Mouse (Mus musculus) monocyte, adult 5-6 weeks (primary cell): ENCODE measurements at regions not wholly inside any gene's neighbourhood (a gene's known extent, or its start where the extent isn't known, plus 50 kb on each side); places are given as distances from the start of the nearest gene placed in this dataset.
A peak's percentile ranks its signal among the peaks of the same experiment; 100 is the strongest.

Source experiments
- ATAC-seq: fragments of 153-309, 156-312 bp; replicated peaks from 2 replicates; pipeline ENCODE4 v1.8.0; 2017; ENCODE audit warnings: mild to moderate bottlenecking; ENCODE audit not compliant: low TSS enrichment, insufficient number of reproducible peaks, severe bottlenecking, poor library complexity, low FRiP score

- ATAC-seq: no peak
Measured at GRCm38 (mm10) chr13:42358588-42358987, 57.3 kb downstream of the Edn1 start.

DNA sequence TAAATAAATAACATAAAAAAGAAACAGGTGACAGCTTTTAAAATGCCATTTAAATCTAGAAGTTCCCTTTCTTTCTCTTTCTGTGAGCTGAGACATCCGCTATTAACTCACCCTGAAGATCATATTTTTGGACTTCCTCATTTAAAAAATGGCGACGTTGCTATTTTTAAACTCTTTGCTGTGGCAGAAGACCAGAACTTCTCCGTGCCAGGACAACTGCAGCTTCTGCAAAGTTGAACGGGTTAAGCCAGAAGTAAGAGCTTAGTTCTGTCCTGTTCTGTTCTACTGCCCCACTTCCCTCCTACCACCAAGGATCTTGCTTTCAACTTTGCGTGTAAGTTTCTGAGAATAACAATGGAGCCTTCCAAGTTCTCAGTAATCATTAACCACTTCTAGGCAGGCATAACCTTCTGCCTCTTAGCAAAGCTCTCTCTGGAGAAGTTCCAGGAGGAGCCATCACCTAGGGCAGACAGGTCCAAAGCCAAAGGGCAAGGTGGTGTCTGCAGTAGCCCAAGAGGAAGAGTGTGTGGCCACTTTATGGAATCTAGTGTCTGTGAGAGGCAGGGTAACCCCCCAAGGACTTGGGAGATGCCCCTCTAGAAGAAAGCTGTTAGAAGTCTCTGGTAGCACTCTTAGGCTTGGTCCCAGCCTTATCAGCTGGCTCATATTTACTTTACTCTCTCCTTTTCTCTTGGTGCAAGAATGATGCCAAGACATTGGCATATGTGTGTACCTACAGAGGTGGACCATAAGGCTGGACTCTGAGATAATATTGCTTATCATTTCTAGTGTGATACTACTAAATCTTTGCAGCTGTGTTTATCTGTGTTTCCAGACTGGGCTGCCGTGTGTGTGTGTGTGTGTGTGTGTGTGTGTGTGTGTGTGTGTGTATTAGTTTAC lies 66.6 kb downstream of the Edn1 start:
- peak; percentile 81 for ATAC-seq

DNA sequence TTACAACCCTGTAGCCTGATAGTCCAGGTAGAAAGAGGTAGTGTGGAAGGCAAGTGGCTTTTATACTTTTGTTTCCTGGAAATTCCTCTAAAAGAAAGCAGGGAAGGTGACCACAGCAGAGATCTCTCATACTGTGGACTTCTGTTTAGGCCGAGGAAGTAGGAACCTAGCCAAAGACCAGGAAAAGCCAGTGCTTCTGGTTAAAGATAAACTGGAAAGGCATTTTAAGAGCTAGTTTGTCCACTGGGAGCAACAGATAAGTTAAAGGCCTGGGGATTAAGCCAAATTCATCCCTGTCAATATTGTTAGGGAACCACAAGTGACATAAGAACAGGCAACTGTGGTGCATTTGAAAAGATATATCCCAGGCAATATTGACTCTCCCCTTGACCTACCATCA lies 68.5 kb downstream of the Edn1 start:
- no peak for ATAC-seq

GRCm38 (mm10) chr13:42372201-42372600 lies 70.9 kb downstream of the Edn1 start:
- peak; percentile 71 for ATAC-seq

DNA sequence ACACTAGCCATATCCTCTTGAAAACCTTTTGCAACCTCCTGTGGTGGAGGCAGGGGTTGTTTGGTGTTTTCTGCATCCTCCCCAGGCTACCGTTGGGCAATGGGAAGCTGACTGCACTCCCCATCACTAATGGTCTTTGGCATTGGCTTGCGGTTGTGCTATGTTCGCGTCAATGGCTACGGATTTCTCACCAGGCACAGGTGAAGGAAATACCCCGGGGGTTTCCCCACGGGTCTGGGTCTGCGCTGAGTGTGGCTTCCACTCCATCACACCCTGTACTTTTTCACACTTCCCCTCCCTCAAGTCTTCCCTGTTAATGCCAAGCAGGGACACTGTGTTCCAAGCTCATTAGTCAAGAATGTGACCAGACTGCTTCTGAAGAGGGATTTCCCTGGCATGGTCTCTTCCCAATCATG lies 72.9 kb downstream of the Edn1 start:
- ATAC-seq: peak; percentile 71

GRCm38 (mm10) chr13:42379675-42380074 lies 78.4 kb downstream of the Edn1 start:
- no peak for ATAC-seq

- ATAC-seq: no peak
Measured at GRCm38 (mm10) chr13:42383099-42383498, 81.8 kb downstream of the Edn1 start.

GRCm38 (mm10) chr13:42390389-42390788 lies 89.1 kb downstream of the Edn1 start:
- ATAC-seq: no peak

DNA sequence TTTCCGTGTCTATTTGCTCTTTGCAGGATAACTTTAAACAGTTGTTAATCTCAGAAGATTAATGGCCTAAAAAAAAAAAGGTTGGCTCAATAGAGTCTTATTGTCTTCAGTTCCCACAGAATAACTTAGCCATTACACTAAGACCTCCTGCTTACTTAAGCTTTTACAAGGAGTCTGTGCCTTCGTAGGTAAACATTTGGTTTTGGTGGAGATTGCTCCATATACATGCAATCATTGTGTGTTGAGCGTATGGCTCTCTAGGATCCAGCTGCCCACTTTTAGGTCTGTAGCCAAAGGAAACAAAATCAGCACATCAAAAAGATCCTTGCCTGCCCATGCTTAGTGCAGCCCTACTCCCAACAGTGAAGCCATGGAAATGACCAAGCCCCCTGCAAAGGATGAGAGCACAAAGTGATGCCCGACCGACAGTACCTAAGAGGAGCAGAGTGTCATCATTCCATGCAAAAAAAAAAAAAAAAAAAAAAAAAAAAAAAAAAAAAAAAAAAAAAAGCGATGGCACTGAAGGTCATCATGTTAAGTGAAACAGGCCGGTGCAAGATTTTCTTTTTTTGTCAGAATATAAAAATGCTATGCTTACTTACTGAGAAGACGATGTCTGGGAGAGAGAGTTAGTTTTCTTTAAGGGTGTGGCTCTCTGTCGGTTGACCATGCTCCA lies 90.2 kb downstream of the Edn1 start:
- ATAC-seq: no peak

DNA sequence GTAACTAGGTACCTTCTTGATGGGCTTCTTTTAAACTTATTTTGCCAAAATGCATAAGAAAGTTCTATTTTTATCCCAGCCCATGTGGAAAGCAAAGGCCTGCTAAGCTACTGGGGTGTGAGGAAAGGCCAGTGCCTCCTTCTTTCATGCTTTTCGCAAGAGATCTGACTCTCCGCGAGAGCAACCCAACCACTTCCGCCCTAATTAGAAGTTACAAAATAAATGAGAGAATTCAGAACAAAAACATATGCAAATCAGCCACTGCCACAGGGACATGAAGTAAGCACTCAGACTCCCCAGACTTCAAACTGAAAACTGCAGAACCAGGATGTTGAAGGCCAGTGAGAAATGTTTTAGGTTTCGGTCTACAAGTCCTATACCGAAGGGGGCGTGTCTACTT lies 91.4 kb downstream of the Edn1 start:
- ATAC-seq: peak; percentile 83

DNA sequence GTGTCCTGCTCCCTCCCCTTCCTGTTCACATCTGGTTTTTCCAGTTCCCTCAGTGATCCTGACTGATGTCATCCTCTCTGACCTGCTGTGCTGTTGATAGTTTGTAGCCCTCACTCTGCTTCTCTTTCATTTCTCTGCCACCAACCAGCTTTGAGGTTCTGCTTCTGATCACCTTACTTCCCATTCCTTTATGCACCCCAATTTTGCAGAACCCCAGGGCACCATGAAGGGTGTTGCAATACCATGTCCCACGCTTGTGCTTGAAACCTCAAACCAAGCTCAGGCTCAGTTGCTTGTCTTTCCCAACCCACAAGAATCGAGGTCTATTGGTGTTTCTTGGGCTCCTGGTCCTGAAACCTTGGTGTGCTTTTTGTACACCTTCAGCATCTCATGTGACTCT lies 93.3 kb downstream of the Edn1 start:
- peak; percentile 82 for ATAC-seq

DNA sequence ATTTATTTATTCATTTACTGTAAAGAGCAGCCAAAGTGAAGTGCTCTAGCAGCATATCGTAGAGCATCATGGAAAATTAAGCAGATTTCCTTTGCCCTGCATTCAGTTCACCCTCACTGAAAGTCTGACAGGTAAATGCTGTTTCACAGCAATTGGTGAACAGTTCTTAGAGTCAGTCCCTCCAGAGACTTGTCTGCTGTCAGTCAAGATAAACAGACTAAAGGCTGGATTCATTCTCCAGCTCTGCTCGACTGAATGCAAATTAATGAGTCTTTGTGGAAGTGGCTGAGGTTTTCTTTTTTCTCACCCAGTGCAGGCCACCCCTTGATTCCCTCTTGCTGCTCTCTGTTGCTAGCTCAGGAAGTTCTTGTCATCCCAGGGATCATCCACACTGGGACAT lies 100.2 kb downstream of the Edn1 start:
- ATAC-seq: no peak

DNA sequence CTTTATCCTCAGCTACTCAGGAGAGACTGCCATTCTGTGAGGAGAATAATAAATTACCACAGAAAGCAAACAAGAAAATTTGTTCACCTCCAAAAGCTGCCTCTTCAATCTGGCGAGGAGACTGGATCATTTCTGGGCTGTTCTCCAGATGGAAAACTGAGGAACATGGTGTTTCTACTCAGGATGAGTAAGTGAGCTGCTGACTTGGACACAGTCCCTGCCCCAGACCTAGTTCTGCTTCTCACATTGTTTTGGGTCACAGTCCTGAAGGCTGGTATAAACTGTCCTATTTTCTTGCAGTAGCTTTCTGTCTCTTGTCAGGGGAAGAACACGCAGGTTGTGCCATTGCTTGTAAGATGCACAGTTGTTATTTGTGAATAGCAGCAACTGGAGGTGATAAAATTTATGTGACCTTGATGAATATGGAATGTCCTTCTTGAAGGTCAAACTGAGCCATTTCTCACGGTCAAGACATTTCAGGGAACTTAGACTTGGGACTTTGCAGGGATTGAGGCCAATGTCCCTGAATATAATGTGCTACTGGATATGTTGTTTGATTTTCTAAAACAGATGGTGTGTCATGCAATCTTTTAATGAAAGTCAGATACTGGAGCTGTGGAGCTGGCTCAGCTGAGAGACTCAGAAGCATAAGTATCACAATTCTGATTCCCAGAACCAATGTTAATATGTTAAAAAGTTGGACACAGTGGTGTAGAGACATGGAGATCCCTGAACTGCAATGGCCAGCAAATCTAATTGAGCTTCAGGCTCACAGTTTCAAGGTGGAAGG lies 102.2 kb downstream of the Edn1 start:
- no peak for ATAC-seq

DNA sequence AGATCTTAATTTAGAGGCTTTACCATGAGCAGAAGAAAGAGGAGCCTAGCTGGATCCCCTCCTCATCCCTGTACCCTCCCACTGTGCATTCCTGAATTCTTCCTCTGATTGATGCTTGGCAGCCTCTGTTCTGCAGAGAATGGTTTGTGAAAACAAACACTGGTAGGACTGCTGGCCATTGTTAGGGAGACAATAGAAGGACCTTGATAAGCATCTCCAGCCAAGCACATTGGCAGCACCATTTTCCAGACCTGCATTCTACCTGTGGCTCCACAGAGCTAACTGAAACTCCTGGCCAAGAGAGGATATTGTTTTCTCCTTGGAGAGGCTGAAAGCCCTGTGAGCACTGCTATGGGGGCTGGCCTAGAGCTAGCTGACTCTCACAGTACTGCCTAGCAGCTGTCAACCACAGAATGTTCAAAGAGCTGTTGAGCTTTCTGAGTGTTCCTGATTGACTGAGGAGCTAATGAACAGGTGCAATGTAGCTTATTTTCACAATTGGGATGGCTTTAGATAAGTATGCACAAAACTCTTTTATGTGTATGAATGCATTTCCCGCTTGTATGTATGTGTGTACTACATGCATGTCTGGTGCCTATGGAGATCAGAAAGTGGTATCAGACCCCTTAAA lies 111.5 kb downstream of the Edn1 start:
- ATAC-seq: no peak

GRCm38 (mm10) chr13:42446921-42447320 lies 145.6 kb downstream of the Edn1 start:
- no peak for ATAC-seq

DNA sequence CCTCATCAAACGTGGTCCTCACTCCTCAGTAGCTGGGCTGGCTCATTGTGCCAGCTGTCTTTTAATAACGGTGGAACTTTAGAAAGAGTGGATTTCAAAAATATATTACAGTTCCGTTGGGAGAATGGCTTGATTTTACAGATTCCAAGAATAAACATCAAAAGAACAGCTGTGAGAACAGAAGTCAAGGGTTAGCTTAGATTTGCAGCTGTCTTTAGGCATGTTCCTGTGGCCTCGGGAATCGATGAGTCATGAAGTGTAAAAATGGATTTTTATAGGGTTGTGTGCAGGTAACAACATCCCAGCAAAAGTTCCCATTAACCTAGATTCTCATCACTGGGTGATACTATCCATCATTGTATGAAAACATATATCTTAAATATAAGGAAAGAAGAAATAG lies 152.4 kb downstream of the Edn1 start:
- ATAC-seq: no peak

- no peak for ATAC-seq
Measured at GRCm38 (mm10) chr13:42459892-42460291, 158.6 kb downstream of the Edn1 start.

GRCm38 (mm10) chr13:42478825-42479224 lies 177.5 kb downstream of the Edn1 start:
- ATAC-seq: no peak
